Mouse (Mus musculus) embryonic stem cell, embryonic (primary cell): ENCODE measurements at regions not wholly inside any gene's neighbourhood (a gene's known extent, or its start where the extent isn't known, plus 50 kb on each side); places are given as distances from the start of the nearest gene placed in this dataset.

ENCODE experiments used
- CTCF ChIA-PET, 4 experiments: fragments of 300-600 bp in 2 of 4; fragments of 350-600 bp in 2 of 4; sonication (Branson Sonifier 250); formaldehyde crosslinking; loops; one replicate each; lab custom pipeline; 2022; ENCODE audit warnings: inconsistent platforms in 2 of 4; lab: Charles Lee
- POLR2A ChIA-PET, 4 experiments: fragments of 300-600 bp in 2 of 4; fragments of 350-600 bp in 2 of 4; sonication (Branson Sonifier 250); formaldehyde crosslinking; loops; one replicate each; lab custom pipeline; 2022; ENCODE audit warnings: antibody characterized with exemption in 4 of 4, inconsistent platforms in 1 of 4; lab: Charles Lee

GRCm38 (mm10) chr14:97170841-97171240 is 651.9 kb upstream of the Klhl1 start:
- ChIA-PET POLR2A (no interaction called here), CTCF (no interaction called here)

- ChIA-PET POLR2A (no interaction called here), CTCF (no interaction called here)
These were observed 646.9 kb upstream of the Klhl1 start for GRCm38 (mm10) chr14:97165793-97166192.

- ChIA-PET POLR2A (no interaction called here), CTCF (no interaction called here)
These were observed 630.2 kb upstream of the Klhl1 start for GRCm38 (mm10) chr14:97148997-97149653.

GRCm38 (mm10) chr14:97115918-97116635 is 597.2 kb upstream of the Klhl1 start:
- POLR2A ChIA-PET = no interaction called here

GRCm38 (mm10) chr14:97101090-97101675 is 582.3 kb upstream of the Klhl1 start:
- ChIA-PET CTCF (no interaction called here), POLR2A (no interaction called here)

More at GRCm38 (mm10) chr14:97115918-97116635, 597.2 kb upstream of the Klhl1 start:
- CTCF ChIA-PET = no interaction called here

GRCm38 (mm10) chr14:97093389-97093788 is 574.5 kb upstream of the Klhl1 start:
- POLR2A ChIA-PET = no interaction called here
- CTCF ChIA-PET = no interaction called here

- ChIA-PET CTCF (interaction anchor here in 1 of 4 experiments (0.6 kb wide), 1 partner anchor 15 kb away, joined by 3 read pairs; no protein-coding TSS in a partner anchor), POLR2A (no interaction called here)
These were observed 570.0 kb upstream of the Klhl1 start for GRCm38 (mm10) chr14:97088863-97089262.

- POLR2A ChIA-PET = interaction anchor here in 1 of 4 experiments (0.7 kb wide), 1 partner anchor 1915 kb away, joined by 3 read pairs; no protein-coding TSS in a partner anchor
- CTCF ChIA-PET = no interaction called here
These were observed 568.4 kb upstream of the Klhl1 start for GRCm38 (mm10) chr14:97087346-97087745.

- ChIA-PET CTCF (interaction anchor here in 1 of 4 experiments (0.6 kb wide), 1 partner anchor 195 kb away, joined by 3 read pairs; no protein-coding TSS in a partner anchor), POLR2A (interaction anchor here in 1 of 4 experiments (0.7 kb wide), 1 partner anchor 1916 kb away, joined by 3 read pairs; no protein-coding TSS in a partner anchor)
These were observed 567.7 kb upstream of the Klhl1 start for GRCm38 (mm10) chr14:97086363-97087309.

GRCm38 (mm10) chr14:97074808-97075207 is 555.9 kb upstream of the Klhl1 start:
- ChIA-PET POLR2A (no interaction called here), CTCF (no interaction called here)

- ChIA-PET POLR2A (no interaction called here), CTCF (no interaction called here)
These were observed 549.9 kb upstream of the Klhl1 start for GRCm38 (mm10) chr14:97068770-97069169.

GRCm38 (mm10) chr14:97068313-97068712 is 549.4 kb upstream of the Klhl1 start:
- CTCF ChIA-PET = no interaction called here
- POLR2A ChIA-PET = no interaction called here

GRCm38 (mm10) chr14:97045321-97045720 is 526.4 kb upstream of the Klhl1 start:
- POLR2A ChIA-PET = no interaction called here
- CTCF ChIA-PET = no interaction called here

GRCm38 (mm10) chr14:97039850-97040249 is 520.9 kb upstream of the Klhl1 start:
- ChIA-PET CTCF (no interaction called here), POLR2A (no interaction called here)

- POLR2A ChIA-PET = no interaction called here
- CTCF ChIA-PET = no interaction called here
These were observed 509.6 kb upstream of the Klhl1 start for GRCm38 (mm10) chr14:97028528-97028927.

- ChIA-PET CTCF (no interaction called here), POLR2A (no interaction called here)
These were observed 487.4 kb upstream of the Klhl1 start for GRCm38 (mm10) chr14:97006294-97006693.

GRCm38 (mm10) chr14:96995081-96995480 is 476.2 kb upstream of the Klhl1 start:
- CTCF ChIA-PET = no interaction called here
- POLR2A ChIA-PET = no interaction called here

- ChIA-PET CTCF (no interaction called here), POLR2A (no interaction called here)
These were observed 471.8 kb upstream of the Klhl1 start for GRCm38 (mm10) chr14:96990542-96991162.

GRCm38 (mm10) chr14:96963074-96963447 is 444.2 kb upstream of the Klhl1 start:
- ChIA-PET POLR2A (no interaction called here), CTCF (no interaction called here)
